Mouse (Mus musculus): ENCODE results near the gene Atxn7l1.

Gene Atxn7l1

GRCm38 (mm10) chr12:33184137-33184536 is 36.6 kb downstream of the Atxn7l1 start:
- no peak for DNase-seq

DNA sequence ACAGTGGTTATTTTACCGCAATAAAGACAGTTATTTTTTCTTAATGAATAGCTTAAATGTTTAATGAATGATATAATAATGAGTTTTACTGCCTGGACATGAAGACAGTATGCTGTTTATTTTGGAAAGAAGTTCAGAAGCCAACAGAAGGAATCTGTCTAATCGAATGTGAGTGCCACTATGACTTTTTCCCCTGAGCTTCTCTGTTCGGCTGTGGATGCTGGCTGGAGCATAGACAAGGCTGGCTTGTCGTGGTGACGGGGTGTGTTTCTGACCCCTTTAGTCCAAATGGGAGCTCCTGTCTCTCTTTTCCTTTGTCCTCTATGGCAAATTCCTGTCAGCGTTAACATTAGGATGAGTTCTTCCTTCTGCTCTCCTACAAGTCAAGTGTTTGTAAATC is 37.6 kb downstream of the Atxn7l1 start:
- DNase-seq: no peak

DNA sequence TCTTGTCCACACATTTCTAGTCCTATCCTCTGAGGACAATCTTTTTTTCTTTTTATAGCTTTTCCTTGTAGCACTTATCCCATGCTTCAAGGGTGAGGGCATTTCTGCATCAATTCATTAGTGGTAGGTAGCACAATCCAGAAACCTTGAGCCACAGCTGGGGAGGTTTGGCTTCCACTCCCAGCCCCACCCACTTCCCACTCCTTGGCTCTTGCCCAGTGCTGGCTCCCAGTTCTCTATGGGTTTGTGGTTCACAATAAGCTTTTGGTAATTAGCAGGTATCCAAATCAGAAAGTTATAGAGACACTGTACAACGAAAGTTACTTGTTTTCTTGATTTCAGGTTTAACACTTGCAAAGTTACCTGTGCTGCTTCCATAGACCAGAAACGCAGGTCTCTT is 38.8 kb downstream of the Atxn7l1 start:
- no peak for DNase-seq

DNA sequence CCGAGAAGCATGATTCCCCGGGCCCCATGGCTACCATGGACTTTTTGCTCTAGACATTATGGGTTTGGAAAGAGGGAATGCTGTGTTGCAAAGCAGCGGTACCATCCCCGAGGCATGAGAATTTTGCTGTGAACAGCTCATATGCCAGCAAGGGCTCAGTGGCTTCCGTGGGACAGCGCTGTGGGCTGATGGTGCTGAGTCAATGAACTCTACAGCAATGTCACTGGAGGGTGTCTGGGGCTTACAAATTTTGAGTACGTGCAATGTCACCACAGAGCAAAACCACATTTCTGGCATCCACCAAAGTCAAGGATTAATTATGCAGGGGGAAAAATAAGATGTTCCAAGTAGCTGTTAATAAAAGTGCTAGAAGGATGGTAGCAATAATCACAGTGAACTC is 42.6 kb downstream of the Atxn7l1 start:
- no peak for DNase-seq

- no peak for DNase-seq
Measured at GRCm38 (mm10) chr12:33190633-33191032, 43.1 kb downstream of the Atxn7l1 start.

DNA sequence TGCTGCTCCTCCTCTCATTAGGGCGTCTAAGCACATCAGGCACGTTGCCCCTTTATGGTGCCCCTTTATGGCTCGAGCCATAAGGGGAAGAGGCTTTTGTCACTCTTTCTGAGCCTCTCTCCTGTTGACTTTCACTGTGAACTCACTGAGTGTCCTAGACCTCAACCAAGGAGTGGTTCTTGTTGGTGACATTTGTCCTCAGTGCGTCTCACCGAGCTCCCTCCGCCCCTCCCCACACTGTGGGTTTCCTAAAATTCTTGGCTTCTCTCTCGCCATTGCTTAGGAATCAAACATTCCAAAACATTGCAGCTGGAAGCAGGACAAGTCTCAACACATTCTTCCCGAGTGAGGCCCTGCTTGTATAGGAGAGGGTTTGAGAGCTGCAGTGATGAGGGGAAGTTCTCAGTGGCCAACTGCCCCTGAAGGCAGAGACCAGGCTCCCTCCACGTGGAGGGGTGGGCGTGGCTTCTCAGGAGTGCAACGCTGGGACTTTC is 46.0 kb downstream of the Atxn7l1 start:
- DNase-seq: peak; percentile 53 to 66

GRCm38 (mm10) chr12:33195175-33195574 is 47.7 kb downstream of the Atxn7l1 start:
- DNase-seq: no peak

GRCm38 (mm10) chr12:33197287-33197686 is 49.8 kb downstream of the Atxn7l1 start:
- DNase-seq: no peak

DNA sequence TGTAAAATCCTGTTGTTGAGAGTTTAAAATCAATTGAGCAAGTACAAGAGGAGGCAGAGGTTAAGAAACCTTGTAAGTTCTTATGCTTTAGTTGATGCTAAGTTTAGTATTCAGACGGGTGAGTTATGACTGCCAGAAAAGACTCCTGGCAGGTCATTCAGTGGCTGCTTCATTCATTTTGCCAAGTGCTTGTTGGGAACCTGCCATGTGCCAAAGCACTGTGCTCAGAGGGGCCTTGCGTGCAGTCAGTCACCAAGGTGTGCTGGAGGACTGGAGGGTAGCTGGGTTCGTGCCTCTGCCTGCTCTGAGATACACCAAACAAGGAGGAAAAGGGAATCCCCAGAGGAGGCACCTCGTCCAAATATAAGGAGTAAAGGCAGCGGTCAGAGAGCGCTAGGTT is 50.3 kb downstream of the Atxn7l1 start:
- DNase-seq: no peak

DNA sequence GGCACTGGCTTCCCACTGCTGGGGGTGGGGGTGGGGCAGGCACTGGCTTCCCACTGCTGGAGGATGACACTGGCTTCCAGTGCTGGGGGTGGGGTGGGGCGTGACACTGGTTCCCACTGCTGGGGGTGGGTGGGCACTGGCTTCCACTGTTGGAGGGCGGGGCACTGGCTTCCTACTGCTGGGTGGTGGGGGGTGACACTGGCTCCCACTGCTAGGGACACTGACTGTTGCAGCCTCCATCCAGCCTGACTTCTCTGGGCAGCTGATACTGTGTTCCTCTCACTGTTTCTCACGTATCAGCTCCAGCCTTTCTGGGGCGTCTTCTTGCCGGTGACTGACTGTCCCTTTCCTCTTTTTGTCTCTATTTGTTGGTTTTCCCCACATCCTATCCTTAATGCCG is 53.6 kb downstream of the Atxn7l1 start:
- no peak for DNase-seq

DNA sequence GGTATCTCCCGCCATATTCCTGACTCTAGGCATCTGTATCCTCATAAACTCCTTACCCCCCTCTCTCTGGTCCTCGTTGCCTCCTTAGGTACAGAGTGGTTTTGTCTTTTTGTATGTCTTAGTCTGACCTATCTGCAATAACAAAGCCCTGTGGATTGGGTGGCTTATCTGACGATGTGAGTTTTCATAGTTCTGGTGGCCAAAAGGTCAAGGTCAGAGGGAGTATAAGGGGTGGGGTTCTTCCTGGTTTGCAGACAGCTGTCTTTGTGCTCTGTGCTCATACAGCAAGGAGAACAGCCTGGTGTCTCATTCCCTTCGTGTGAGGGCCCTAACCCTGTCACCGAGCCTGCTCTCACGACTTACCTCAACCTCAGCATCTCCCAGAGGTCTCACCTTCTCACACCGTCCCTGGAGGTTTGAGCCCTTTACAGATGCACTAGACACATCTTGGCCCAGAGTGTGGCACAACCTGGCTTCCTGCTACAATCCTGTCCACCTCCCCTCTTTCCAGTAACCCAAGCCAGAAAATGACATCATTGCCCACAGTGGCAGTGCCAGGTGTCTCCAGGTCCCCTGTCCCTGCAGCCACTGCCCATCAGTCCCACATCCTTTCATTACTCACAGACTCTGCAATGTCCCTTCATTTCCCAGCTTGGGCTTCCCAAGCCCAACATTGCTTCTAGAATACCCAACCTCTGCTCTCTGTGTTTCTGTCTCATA is 54.2 kb downstream of the Atxn7l1 start:
- DNase-seq: no peak

DNA sequence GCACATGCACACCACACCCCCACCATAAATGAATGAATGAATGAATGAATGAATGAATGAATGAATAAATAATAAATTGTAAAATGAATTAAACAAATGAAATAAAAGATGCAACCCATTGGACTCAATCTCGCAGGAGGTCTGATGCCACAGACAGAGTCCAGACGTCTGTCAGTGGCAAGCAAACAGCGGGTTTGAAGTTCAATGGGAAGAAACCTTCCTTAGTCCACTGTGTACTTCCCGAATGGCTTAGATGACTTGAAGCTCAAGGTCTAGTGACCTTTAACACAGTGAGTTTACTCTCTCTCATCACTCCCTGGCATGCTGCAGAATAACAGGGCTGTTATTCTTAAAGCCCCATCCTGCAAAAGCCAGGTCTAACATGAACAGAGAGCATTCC is 57.8 kb downstream of the Atxn7l1 start:
- no peak for DNase-seq

GRCm38 (mm10) chr12:33206300-33206699 is 58.8 kb downstream of the Atxn7l1 start:
- no peak for DNase-seq

- DNase-seq: no peak
Measured at GRCm38 (mm10) chr12:33210856-33211255, 63.4 kb downstream of the Atxn7l1 start.

GRCm38 (mm10) chr12:33218215-33218859 is 70.8 kb downstream of the Atxn7l1 start:
- no peak for DNase-seq

DNA sequence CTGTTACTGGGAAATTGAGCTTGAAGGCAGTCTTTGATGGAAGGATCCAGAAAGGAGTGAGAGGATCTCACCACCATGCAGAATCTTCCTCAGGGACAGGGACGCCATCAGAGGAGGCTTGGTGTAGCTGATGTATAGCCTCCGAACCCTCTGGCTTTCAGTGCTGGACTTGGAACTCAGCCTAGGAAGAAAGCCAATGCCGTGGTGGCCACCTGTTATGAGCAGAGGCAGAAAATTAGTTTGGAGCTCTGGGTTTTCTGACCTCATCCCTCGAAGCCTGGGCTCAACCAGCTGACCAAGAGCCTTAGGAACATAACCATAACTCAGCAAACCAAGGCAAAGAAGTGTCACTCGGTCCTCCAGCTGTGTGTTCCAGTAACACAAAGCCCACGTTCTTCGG is 71.9 kb downstream of the Atxn7l1 start:
- DNase-seq: no peak

DNA sequence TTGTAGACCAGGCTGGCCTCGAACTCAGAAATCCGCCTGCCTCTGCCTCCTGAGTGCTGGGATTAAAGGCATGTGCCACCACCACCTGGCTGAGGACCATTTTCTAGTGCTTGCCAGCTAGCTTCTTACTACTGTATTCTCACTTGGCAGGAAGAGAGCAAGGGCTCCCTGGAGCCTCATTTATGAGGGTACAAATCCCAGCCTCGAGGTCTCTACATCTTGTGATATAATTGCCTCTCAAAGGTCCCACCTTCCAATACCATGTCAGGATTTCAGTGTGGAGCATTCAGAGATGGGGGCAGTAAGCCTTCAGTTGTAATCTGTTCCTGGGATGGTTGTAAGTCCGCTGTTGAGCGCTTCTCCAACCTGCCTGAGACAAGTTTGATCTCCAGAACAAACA is 72.6 kb downstream of the Atxn7l1 start:
- DNase-seq: no peak

- DNase-seq: peak; percentile 61 to 73
Measured at GRCm38 (mm10) chr12:33220509-33221051, 73.1 kb downstream of the Atxn7l1 start.

DNA sequence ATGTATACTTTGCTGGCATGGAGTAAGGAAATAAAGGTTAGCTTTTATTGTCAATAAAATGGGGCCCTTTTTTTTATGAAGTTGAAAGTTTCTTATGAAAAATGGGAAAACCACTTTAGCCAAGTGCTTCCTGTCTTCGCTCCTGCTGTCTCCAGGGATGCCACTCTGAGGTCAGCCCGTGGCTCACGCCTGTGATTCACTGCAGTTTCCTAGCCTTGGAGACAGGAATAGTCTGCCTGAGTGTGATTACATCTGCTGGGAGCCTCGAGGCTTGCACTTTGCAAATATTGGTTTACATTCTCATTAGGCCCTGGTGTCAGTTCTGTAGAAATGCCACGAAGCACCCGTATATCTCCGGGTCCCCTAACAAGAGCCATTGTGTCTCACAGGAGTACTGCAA is 74.7 kb downstream of the Atxn7l1 start:
- no peak for DNase-seq

DNA sequence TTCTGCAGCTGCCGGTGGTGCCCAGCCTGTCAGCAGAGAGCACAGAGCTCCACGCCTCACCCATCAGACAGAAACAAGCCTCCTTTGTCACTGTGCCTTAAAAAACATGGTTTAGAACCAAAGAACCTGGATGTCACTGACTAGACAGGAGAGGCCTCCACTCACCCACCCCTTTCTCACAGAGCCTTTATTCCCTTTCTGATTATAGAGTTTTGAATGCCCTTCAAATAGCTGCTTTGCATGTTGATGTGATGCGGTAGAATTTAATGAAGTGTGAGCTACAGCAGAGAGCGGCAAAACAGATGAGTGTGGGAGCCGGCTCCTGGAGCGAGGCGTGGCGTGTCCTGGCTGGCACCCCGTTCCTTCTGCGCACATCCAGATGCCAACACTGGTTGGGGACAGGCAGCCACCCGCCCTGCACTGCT is 77.6 kb downstream of the Atxn7l1 start:
- DNase-seq: peak in 1 of 2 experiments; percentile 58

GRCm38 (mm10) chr12:33225978-33226377 is 78.5 kb downstream of the Atxn7l1 start:
- DNase-seq: no peak

- no peak for DNase-seq
Measured at GRCm38 (mm10) chr12:33226596-33226995, 79.1 kb downstream of the Atxn7l1 start.

DNA sequence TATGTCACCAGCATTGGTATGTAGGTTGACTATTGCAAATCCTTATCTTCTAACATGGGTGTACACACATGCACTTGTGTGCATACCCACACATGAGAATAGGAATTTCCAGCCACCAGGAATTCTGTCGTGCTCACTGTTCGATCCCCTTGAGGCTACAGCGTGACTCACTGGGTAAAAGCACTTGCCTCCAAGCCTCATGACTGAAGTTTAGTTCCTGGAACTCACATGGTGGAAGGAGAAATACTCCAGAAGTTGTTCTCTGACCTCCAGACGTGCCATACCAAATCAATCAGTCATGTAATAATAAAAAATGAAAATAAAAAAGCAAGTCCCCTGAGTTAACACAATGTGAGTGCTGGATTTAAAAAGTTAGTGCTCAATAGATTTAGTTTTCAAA is 87.8 kb downstream of the Atxn7l1 start:
- no peak for DNase-seq

GRCm38 (mm10) chr12:33235771-33236323 is 88.4 kb downstream of the Atxn7l1 start:
- DNase-seq: peak; percentile 60 to 86

Measured in lung, postnatal 4 days (tissue).